Mouse (Mus musculus) heart, embryonic 16.5 days (tissue): ENCODE data around the gene Noxo1. TPM values are rescaled to one million over a fixed set of nuclear protein-coding genes. Genes with fewer than 3 reads are reported as not detected.

Experiments
- ATAC-seq: fragments of 200-750 bp; cut with Nextera tagmentation; replicated peaks from 2 replicates; pipeline ENCODE4 v1.8.0; 2017; ENCODE audit warnings: moderate number of reproducible peaks; ENCODE audit not compliant: insufficient read depth, low FRiP score; ENCODE audit errors: extremely low read depth
- H3K27ac ChIP-seq: fragments of 300-500 bp; sonication (generic); 2 replicates; pipeline ENCODE4 v1.5.1; 2014; ENCODE audit warnings: mild to moderate bottlenecking, low read length, control low read depth, moderate library complexity
- H3K27me3 ChIP-seq: fragments of 300-500 bp; sonication (generic); 2 replicates; pipeline ENCODE4 v1.6.1; 2014; ENCODE audit warnings: low read length, mixed read lengths; ENCODE audit not compliant: control insufficient read depth, insufficient read depth
- H3K36me3 ChIP-seq: fragments of 300-500 bp; sonication (generic); 2 replicates; pipeline ENCODE4 v1.6.1; 2014; ENCODE audit not compliant: control insufficient read depth, insufficient read depth
- H3K4me1 ChIP-seq: fragments of 300-500 bp; sonication (generic); 2 replicates; pipeline ENCODE4 v1.6.1; 2014; ENCODE audit warnings: low read length, mixed read lengths; ENCODE audit not compliant: control insufficient read depth, insufficient read depth
- H3K4me2 ChIP-seq: fragments of 300-500 bp; sonication (generic); 2 replicates; pipeline ENCODE4 v1.6.1; 2014; ENCODE audit warnings: low read depth, mild to moderate bottlenecking, control low read depth, low read length
- H3K4me3 ChIP-seq: fragments of 300-500 bp; sonication (generic); 2 replicates; pipeline ENCODE4 v1.5.1; 2014; ENCODE audit warnings: mild to moderate bottlenecking, control low read depth, low read length
- H3K9ac ChIP-seq: fragments of 300-500 bp; sonication (generic); 2 replicates; pipeline ENCODE4 v1.6.1; 2014; ENCODE audit warnings: low read length, control low read depth
- H3K9me3 ChIP-seq: fragments of 300-500 bp; sonication (generic); replicated peaks from 2 replicates; pipeline ENCODE4 v1.6.1; 2016; ENCODE audit warnings: low read length; ENCODE audit not compliant: control insufficient read depth
- WGBS: fragments of 180-500 bp; shearing (Covaris S2); extraction: QIAGEN DNeasy Blood & Tissue Kit; methylation state at CpG from one replicate; pipeline ENCODE4 v1.1.7; 2014; 5-methylcytosine and 5-hydroxymethylcytosine counted together
- polyA plus RNA-seq: library from polyadenylated mRNA; unstranded; fragments of >200 nt; fragmentation: Nextera tagmentation; extraction: Ambion mirVana; gene quantifications from 2 replicates; pipeline ENCODE4 v1.2.1, GENCODE M21; 2015

The Noxo1 gene
- polyA plus RNA-seq, 1 experiment from 2014 or later: 1.2 TPM

GRCm38 (mm10) chr17:24737135-24737810, 41.2 kb downstream of the Noxo1 start:
- Histone ChIP-seq H3K27me3 (no peaks in the 10 kb centered on the region), H3K4me2 (peak overlapping the region; percentile 98), H3K27ac (no peak overlapping the region), H3K9ac (peak overlapping the region; percentile 82), H3K9me3 (no peaks in the 10 kb centered on the region), H3K36me3 (peaks cover 9% of the 10 kb centered on the region; the same call in 1 of the 2 replicates), H3K4me1 (peaks cover 13% of the 10 kb centered on the region), H3K4me3 (peak overlapping the region; percentile 84)
- ATAC-seq: no peak
- WGBS: 20% methylated on average over 8 of the region's 8 CpGs

GRCm38 (mm10) chr17:24738238-24738637, 42.2 kb downstream of the Noxo1 start:
- ATAC-seq: no peak
- no peak overlapping the region for H3K9ac ChIP-seq
- no peak overlapping the region for H3K4me3 ChIP-seq
- H3K4me1 ChIP-seq: peaks cover 11% of the 10 kb centered on the region
- no peaks in the 10 kb centered on the region for H3K27me3 ChIP-seq
- WGBS: 83% methylated on average over 4 of the region's 4 CpGs
- H3K27ac ChIP-seq: no peak overlapping the region
- H3K4me2 ChIP-seq: no peak overlapping the region
- H3K36me3 ChIP-seq: peaks cover 9% of the 10 kb centered on the region; the same call in 1 of the 2 replicates
- no peaks in the 10 kb centered on the region for H3K9me3 ChIP-seq

GRCm38 (mm10) chr17:24739926-24740325, 43.9 kb downstream of the Noxo1 start:
- ATAC-seq: no peak
- no peak overlapping the region for H3K27ac ChIP-seq
- no peak overlapping the region for H3K4me3 ChIP-seq
- 82% methylated on average over 8 of the region's 8 CpGs for WGBS
- H3K9ac ChIP-seq: no peak overlapping the region
- H3K36me3 ChIP-seq: peaks cover 9% of the 10 kb centered on the region; the same call in 1 of the 2 replicates
- H3K4me1 ChIP-seq: peaks cover 11% of the 10 kb centered on the region
- no peaks in the 10 kb centered on the region for H3K27me3 ChIP-seq
- no peaks in the 10 kb centered on the region for H3K9me3 ChIP-seq
- no peak overlapping the region for H3K4me2 ChIP-seq

GRCm38 (mm10) chr17:24742307-24742706, 46.3 kb downstream of the Noxo1 start:
- Histone ChIP-seq H3K9me3 (no peaks in the 10 kb centered on the region), H3K4me1 (peaks cover 2% of the 10 kb centered on the region), H3K9ac (no peak overlapping the region), H3K4me2 (no peak overlapping the region), H3K27me3 (no peaks in the 10 kb centered on the region), H3K4me3 (no peak overlapping the region), H3K27ac (no peak overlapping the region), H3K36me3 (peaks cover 9% of the 10 kb centered on the region; the same call in 1 of the 2 replicates)
- WGBS: 71% methylated on average over 8 of the region's 8 CpGs
- no peak for ATAC-seq

GRCm38 (mm10) chr17:24743896-24744295, 47.9 kb downstream of the Noxo1 start:
- Histone ChIP-seq H3K27me3 (no peaks in the 10 kb centered on the region), H3K36me3 (peaks cover 9% of the 10 kb centered on the region; the same call in 1 of the 2 replicates), H3K4me1 (no peaks in the 10 kb centered on the region), H3K9me3 (no peaks in the 10 kb centered on the region), H3K4me2 (no peak overlapping the region), H3K9ac (no peak overlapping the region), H3K27ac (no peak overlapping the region), H3K4me3 (no peak overlapping the region)
- no peak for ATAC-seq
- 68% methylated on average over 5 of the region's 5 CpGs for WGBS

GRCm38 (mm10) chr17:24744381-24744780, 48.3 kb downstream of the Noxo1 start:
- ATAC-seq: no peak
- H3K36me3 ChIP-seq: peaks cover 9% of the 10 kb centered on the region; the same call in 1 of the 2 replicates
- no peak overlapping the region for H3K27ac ChIP-seq
- no peaks in the 10 kb centered on the region for H3K27me3 ChIP-seq
- H3K4me2 ChIP-seq: no peak overlapping the region
- H3K9ac ChIP-seq: no peak overlapping the region
- 64% methylated on average over 3 of the region's 3 CpGs for WGBS
- no peaks in the 10 kb centered on the region for H3K9me3 ChIP-seq
- H3K4me3 ChIP-seq: no peak overlapping the region
- no peaks in the 10 kb centered on the region for H3K4me1 ChIP-seq

GRCm38 (mm10) chr17:24745526-24746497, 49.8 kb downstream of the Noxo1 start:
- ATAC-seq: peak; percentile 72
- WGBS: 19% methylated on average over 7 of the region's 7 CpGs

GRCm38 (mm10) chr17:24746986-24747385, 51.0 kb downstream of the Noxo1 start:
- Histone ChIP-seq H3K36me3 (no peaks in the 10 kb centered on the region), H3K27ac (no peak overlapping the region), H3K9me3 (no peaks in the 10 kb centered on the region), H3K4me1 (no peaks in the 10 kb centered on the region), H3K9ac (no peak overlapping the region), H3K27me3 (peaks cover 18% of the 10 kb centered on the region), H3K4me2 (no peak overlapping the region), H3K4me3 (no peak overlapping the region)
- 45% methylated on average over 4 of the region's 4 CpGs for WGBS
- no peak for ATAC-seq

More at GRCm38 (mm10) chr17:24745526-24746497, 49.8 kb downstream of the Noxo1 start:
- no peak overlapping the region for H3K4me3 ChIP-seq
- no peak overlapping the region for H3K9ac ChIP-seq
- H3K4me2 ChIP-seq: no peak overlapping the region
- no peaks in the 10 kb centered on the region for H3K4me1 ChIP-seq
- no peaks in the 10 kb centered on the region for H3K9me3 ChIP-seq
- H3K36me3 ChIP-seq: 0 out of 2 replicates have a peak, but pooled peaks cover 2% of the 10 kb centered on the region
- peaks cover 10% of the 10 kb centered on the region for H3K27me3 ChIP-seq
- H3K27ac ChIP-seq: no peak overlapping the region
